Mouse (Mus musculus): Measurements from ENCODE around the gene Casp9. TPM values are rescaled to one million over a fixed set of nuclear protein-coding genes. Genes with fewer than 3 reads are reported as not detected.

Gene Casp9
- total RNA-seq, 2 experiments from 2014 or later: 13.1 to 16.1 TPM

DNA sequence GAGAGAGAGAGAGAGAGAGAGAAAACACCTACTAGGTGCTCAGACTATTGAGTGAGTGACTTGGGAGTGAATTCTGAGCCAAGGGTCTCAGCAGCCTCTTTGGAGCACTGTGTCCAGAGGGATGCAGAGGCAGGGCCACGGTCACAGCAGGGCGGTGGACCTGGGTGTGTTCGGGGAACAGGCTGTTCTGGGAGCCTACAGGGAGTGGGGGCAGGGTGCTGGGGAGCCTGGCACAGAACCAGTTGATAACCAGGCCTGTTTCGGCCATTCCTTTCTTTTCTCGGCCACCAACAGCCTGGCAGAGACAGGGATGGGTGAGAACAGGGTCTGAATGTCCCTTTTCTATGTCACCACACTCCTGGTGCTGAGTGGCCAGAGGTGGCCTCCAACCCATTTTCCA is 69.5 kb downstream of the Casp9 start:
- no peak for DNase-seq (ENCODE audit: low spot score in 2 of 2)

DNA sequence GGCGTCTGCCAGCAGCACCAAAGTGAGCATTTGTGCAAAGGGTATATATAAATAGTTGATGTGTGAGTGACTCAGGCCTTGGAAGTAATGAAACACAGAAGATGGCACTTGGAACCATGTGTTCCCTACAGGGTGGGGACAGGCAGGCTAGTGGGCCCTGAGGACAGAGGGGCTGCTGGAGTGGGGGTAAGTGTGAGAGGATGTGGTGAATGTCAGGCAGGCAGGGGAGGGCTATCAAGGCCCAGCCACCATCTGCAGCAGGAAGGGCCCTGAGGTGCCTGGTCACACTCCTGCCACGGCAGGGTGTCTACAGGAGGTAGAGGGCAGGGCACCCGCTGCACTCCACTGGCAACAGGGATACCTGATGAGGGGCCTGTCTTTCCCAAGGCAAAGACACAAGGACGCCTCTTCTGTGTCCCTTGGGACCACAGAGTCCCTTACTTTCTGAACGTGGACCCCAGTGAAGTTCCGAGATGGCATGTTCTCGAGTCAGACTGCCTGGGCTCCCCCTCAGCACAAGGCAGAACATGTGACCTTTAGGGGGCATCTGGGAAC is 70.4 kb downstream of the Casp9 start:
- DNase-seq (ENCODE audit: low spot score in 2 of 2): no peak

DNA sequence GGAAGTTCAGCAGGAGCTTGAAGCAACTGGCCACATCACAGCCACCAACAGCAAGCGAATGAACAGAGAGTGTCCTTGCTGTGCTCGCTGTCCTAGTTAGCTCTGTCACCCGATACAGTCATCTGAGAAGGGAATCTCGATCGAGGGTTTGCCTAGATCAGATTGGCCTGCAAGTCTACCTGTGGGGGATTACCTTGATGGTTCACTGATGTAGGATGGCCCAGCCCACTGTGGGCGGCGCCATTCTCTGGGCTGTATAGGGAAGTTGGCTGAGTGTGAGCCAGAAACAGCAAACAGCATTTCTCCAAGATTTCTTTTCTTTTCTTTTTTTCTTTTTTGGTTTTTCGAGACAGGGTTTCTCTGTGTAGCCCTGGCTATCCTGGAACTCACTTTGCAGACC is 71.1 kb downstream of the Casp9 start:
- DNase-seq (ENCODE audit: low spot score in 2 of 2): no peak

DNA sequence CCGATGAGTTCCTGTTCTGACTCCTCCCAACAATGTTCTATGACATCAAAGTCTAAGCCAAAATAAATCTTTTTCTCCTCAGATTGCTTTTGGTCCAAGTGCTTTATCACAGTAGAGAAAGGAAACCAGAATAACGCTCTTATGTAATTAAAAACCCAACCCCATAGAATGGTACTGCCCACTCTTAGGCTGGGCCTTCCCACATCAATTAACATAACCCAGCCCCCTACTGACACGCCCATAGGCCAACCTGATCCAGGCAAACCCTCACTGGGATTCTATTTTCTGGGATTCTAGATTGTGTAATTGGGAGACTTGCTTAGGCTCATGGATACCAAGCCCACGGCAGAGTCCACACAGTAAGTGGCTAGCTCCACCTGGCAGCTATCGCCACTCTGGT is 71.6 kb downstream of the Casp9 start:
- no peak for DNase-seq (ENCODE audit: low spot score in 2 of 2)

Other genes starting within 250 kb of the Casp9 start
- gene Fblim1, start 187.5 kb upstream of the Casp9 start, total RNA-seq (2021): 10 to 100 TPM in 1 of 2 experiments, 1 to 10 TPM in 1; 6.8 to 13.0 TPM
- 1 to 10 TPM; 1.1 to 2.8 TPM for gene Tmem82, start 175.0 kb upstream of the Casp9 start, total RNA-seq (2021)
- gene Slc25a34, start 169.8 kb upstream of the Casp9 start, total RNA-seq (2021): 10 to 100 TPM in 1 of 2 experiments, 1 to 10 TPM in 1; 3.5 to 10.3 TPM
- gene Plekhm2, start 128.7 kb upstream of the Casp9 start, total RNA-seq (2021): 10 to 100 TPM; 62.9 to 70.8 TPM
- not detected for gene Rsc1a1, start 108.0 kb upstream of the Casp9 start, total RNA-seq (2021)
- gene Ddi2, start 70.2 kb upstream of the Casp9 start, total RNA-seq (2021): 10 to 100 TPM; 52.1 to 71.7 TPM
- 10 to 100 TPM; 10.4 to 42.7 TPM for gene Agmat, start 46.9 kb upstream of the Casp9 start, total RNA-seq (2021)
- gene Dnajc16, start 2.7 kb upstream of the Casp9 start, total RNA-seq (2021): 10 to 100 TPM; 18.5 to 25.8 TPM
- not detected for gene Cela2a, start 32.5 kb downstream of the Casp9 start, total RNA-seq (2021)
- not detected for gene Ctrc, start 52.7 kb downstream of the Casp9 start, total RNA-seq (2021)
- 10 to 100 TPM; 26.3 to 28.4 TPM for gene Efhd2, start 81.3 kb downstream of the Casp9 start, total RNA-seq (2021)
- under 1 TPM; 0.60 to 0.70 TPM for gene Fhad1, start 221.5 kb downstream of the Casp9 start, total RNA-seq (2021)